Mouse (Mus musculus) gastrocnemius, postnatal 4 days (tissue): ENCODE measurements around the gene Phactr1. TPM values are rescaled to one million over a fixed set of nuclear protein-coding genes. Genes with fewer than 3 reads are reported as not detected.

Experiments
- DNase-seq, 2 experiments: peaks; one replicate each; pipeline ENCODE4 v3.0.0; 2021 to 2022; ENCODE audit warnings: low spot score in 2 of 2, mixed read lengths in 2 of 2
- total RNA-seq, 2 experiments: library from RNA; stranded (reverse); gene quantifications; 2 replicates each; pipeline ENCODE4 v1.2.3; 2021

Gene Phactr1
- total RNA-seq, 2 experiments from 2014 or later = 14.0 to 14.1 TPM

GRCm38 (mm10) chr13:42757654-42758400, 77.4 kb downstream of the Phactr1 start:
- no peak for DNase-seq

DNA sequence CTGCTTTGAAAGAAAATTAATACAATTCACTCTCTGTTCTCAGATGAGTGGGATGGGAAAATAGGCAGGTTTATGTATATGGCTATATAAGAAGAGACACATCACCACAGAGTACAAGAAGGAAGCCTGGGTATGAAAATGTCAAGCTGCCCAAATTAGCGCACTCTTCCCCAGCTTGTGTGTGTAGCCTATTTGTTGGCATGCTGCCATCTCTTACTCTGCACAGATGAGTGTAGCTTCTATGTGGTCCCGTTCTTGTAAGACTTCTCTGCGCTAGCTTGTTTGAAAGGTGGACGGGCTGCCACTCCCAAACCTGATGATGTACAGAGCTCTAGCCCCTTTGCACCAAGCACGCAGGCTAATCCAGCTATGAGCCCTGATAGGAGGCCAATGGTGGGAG, 78.7 kb downstream of the Phactr1 start:
- no peak for DNase-seq

DNA sequence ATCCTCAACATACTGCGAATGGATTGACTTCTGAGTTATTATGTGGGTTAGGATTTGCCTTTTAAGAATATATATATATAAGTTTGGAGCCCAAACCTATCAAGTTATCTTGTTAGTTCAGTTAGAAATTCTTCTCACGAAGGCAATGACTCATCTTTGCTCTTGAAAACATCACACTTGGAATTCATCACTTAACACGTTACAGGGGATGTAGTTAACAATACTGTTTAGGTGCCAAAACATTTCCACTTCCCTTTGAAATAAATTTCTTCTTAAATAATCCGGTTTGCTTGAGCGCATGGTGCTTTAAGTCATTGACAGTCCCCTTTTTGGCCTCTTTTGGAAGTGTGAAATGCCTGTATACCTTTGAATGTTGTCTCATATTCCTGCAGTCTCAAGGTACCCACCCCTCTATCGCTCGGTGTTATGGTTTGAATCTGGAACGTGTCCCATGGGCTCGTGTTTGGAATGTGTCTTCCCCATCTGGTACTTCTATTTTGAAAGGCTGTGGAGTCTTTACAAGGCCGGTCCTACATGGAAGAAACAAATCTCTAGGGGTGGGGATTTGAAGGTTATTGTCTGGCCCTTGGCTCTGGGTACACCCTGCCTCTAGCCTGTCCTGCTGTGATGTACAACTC, 80.6 kb downstream of the Phactr1 start:
- DNase-seq = no peak

DNA sequence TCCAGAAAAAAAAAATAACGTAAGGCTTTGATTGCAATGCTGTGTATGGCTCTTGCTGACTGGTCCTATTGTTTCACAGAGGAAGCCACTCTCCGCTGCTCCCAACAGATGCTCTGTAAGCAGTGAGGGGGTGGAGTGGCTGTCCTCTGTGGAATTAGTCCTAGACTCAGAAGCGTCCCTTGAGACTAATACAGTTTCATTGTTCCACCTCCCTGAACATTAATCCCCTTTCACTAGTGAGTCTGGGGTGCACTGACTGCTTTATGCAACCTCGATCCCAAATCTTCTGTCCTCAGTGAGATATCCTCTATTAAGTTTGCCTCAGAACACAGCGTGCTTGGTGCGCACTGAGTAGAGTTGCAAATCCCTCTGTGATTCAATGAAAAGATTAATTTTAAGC, 91.9 kb downstream of the Phactr1 start:
- DNase-seq = no peak

DNA sequence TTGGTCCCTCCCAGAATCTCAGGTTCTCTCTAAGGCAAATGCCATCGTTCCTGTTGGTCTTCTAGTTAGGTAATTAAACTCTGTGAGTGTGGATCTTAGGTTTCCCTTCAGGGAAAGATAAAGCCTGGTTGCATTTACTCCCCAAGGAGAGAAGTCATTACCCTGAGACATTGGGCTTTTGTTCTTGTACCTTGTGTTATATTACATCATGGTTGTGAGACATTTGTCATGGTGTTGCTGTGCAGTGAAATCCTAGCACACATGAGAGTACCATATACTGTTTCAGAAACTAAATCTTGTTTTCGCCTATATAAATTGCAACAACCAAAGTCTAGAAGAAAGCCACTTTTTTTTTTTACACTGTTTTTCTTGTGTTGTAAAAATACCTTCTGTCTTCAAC, 93.6 kb downstream of the Phactr1 start:
- DNase-seq = no peak

DNA sequence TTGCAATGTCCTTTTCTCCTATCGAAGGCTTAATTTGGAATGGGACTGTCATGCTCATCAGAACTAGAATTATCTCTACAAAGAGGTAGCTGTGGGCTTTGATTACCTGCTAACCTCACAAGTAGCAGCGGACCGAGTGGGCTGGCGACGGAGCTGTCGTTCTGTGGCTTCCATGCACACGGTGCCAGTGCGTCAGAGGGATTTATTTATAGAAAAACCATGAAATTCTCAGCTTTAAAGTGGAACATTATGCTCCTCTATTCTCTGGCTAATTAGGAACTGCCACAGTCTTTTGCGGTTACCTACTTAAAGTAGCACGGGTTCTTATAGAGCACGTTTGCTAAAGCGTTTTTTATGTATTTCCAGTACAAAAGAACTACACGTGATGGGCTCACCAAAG, 101.7 kb downstream of the Phactr1 start:
- DNase-seq = no peak

DNA sequence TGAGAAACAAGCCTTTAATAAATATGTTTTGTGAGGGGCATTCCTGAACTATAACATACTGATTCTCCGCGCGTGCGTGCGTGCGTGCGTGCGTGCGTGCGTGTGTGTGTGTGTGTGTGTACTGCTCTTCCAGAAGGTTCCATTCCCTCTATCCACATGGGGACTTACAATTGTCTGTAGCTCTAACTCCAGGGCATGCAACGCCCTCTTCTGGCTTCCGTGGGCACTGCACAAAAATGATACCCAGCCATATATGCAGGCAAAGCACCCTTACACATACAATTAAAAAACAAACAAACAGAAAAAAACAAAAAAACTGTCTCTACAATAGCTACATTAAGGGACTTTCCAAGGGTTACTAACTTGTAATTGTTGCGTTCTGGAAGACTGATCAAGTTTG, 108.8 kb downstream of the Phactr1 start:
- no peak for DNase-seq

- DNase-seq = no peak
These were observed 111.9 kb downstream of the Phactr1 start for GRCm38 (mm10) chr13:42792279-42792678.

DNA sequence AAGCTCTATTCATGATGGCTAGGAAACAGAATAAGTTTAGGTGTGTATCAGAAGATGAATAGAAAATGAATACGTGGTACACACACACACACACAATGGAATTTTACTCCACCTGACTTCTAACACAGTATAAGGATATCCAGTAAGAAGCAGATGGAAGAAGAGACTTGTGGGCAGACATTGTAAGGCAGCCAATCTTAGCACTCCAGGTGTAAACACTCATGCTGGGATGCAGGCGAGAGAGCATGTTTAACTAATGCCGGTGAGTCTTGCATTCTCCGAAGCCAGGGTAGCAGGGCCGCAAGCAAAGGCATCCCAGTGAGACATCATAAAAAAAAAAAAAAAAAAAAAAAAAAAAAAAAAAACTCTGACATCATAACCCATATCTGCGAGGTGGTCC, 120.1 kb downstream of the Phactr1 start:
- DNase-seq = no peak

- DNase-seq = no peak
These were observed 123.9 kb downstream of the Phactr1 start for GRCm38 (mm10) chr13:42804314-42804713.

- DNase-seq = no peak
These were observed 132.3 kb downstream of the Phactr1 start for GRCm38 (mm10) chr13:42812762-42813161.

- peak in 1 of 2 experiments; percentile 40 for DNase-seq
These were observed 138.0 kb downstream of the Phactr1 start for GRCm38 (mm10) chr13:42818378-42818777.

GRCm38 (mm10) chr13:42820513-42820912, 140.1 kb downstream of the Phactr1 start:
- DNase-seq = no peak

- no peak for DNase-seq
These were observed 141.1 kb downstream of the Phactr1 start for GRCm38 (mm10) chr13:42821426-42822106.

- peak; percentile 63 to 76 for DNase-seq
These were observed 142.1 kb downstream of the Phactr1 start for GRCm38 (mm10) chr13:42822545-42822944.

DNA sequence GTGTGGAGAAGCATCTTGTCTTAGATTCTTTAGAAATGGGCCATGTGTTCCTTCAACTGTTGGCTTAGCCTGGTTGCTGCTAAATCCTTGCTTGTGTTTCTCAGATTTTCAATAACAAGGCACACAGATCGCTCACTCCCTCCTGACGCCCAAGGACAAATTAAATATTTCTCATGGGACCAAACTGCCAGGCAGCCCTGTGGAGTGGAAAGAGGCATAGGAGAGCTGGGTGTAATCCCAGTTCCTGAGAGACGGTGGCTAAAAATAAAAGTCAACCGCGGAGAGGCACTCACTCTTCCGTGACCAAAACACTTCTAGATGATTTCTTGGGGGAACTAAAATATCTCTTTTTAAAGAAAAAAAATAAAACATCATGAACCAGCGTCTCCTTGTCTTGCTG, 143.5 kb downstream of the Phactr1 start:
- DNase-seq = no peak

GRCm38 (mm10) chr13:42826602-42827001, 146.2 kb downstream of the Phactr1 start:
- peak in 1 of 2 experiments; percentile 17 for DNase-seq

- peak in 1 of 2 experiments; percentile 14 for DNase-seq
These were observed 148.6 kb downstream of the Phactr1 start for GRCm38 (mm10) chr13:42828978-42829377.

DNA sequence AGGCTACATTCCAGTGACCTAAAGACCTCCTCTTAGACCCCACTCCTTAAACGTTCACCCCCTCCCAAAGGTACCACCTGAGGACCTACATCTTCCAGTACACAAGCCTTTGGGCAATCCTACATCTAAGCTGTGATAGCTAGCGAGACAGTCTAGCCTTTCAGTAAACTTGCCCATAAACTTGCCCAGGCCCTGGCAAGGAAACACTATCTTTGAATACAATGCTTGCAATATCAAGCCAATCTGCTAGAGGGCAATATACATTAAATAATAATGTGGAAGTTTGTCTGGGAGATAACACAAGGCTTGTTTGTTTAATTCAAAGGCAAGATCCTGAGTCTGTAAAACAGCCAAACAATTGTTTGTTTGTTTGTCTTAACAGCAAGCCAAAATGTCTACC, 155.0 kb downstream of the Phactr1 start:
- DNase-seq = no peak

GRCm38 (mm10) chr13:42839358-42839757, 158.9 kb downstream of the Phactr1 start:
- no peak for DNase-seq

- no peak for DNase-seq
These were observed 171.7 kb downstream of the Phactr1 start for GRCm38 (mm10) chr13:42852086-42852485.

- DNase-seq = no peak
These were observed 173.6 kb downstream of the Phactr1 start for GRCm38 (mm10) chr13:42853900-42854595.
